Mouse (Mus musculus) brain, embryonic 14.5 days (tissue): ENCODE data around the gene Cachd1.

Source experiments
- CTCF ChIP-seq: fragments of 200-500 bp; IDR thresholded peaks from 2 replicates; pipeline ENCODE4 v1.5.1; 2012; ENCODE audit warnings: inconsistent platforms, mild to moderate bottlenecking, moderate library complexity, borderline replicate concordance; ENCODE audit not compliant: insufficient read depth, insufficient read length; ENCODE audit errors: extremely low read depth
- POLR2A ChIP-seq: fragments of 200-500 bp; IDR thresholded peaks from 2 replicates; pipeline ENCODE4 v1.6.1; 2012; ENCODE audit warnings: mild to moderate bottlenecking, inconsistent platforms, borderline replicate concordance; ENCODE audit not compliant: poor library complexity, insufficient read depth, insufficient read length, severe bottlenecking; ENCODE audit errors: extremely low read depth

DNA sequence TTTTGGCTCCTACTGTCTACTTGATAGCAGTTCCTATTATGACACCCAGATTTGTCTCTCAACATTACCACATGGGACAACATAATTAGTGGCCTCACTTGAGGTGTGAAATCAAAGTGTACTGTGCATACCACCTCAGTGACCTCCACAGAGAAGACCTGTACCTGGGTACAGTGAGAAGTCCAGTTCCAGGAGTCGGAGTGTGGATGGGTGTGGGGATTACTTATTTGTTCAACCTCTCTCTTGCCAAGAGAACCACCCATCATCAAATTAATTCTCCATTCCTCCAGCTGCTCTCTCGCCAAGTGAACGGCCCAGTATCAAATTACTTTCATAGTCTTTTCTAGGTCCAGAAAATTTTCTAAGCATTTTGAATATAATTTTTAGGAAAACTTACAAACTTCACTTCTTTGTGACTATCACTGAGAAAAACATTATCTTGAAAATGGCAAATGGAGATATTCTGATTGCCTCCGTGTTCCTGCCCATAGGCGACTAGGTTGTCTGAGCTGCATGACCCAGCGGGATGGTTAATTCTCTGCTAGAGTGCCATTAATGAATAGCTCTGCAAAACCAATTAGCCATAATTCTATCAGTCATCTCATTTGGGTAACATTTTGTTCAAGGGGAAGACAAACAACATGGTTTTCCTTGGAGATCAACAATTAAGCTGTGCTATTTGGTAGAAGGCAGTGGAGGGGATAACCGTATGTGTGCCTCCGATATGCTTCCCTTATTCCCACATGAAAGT lies 120.0 kb downstream of the Cachd1 start:
- no peak for TF ChIP-seq CTCF
- TF ChIP-seq POLR2A: no peak
